Mouse (Mus musculus) cerebellum, adult 2 months (tissue): Measurements from ENCODE around the gene Tnfsfm13.

Source experiments
- CTCF ChIP-seq: fragments of 200-500 bp; IDR thresholded peaks from 2 replicates; pipeline ENCODE4 v1.5.1; 2011; ENCODE audit warnings: low read depth, mild to moderate bottlenecking, control low read depth, low read length, moderate library complexity, borderline replicate concordance; ENCODE audit not compliant: insufficient read depth
- POLR2A ChIP-seq: fragments of 200-500 bp; IDR thresholded peaks from 2 replicates; pipeline ENCODE4 v1.6.1; 2011; ENCODE audit warnings: low read length, control low read depth, borderline replicate concordance; ENCODE audit not compliant: insufficient read depth

GRCm38 (mm10) chr11:69687061-69687460 is 8.8 kb downstream of the Tnfsfm13 start:
- no peak for TF ChIP-seq CTCF
- no peak for TF ChIP-seq POLR2A
